Mouse (Mus musculus) cerebellum, adult 8-10 months (tissue): ENCODE results near the gene Sh3d19.

ENCODE experiments used
- DNase-seq: peaks from one replicate; pipeline ENCODE4 v3.0.0; 2022

Sh3d19 gene

GRCm38 (mm10) chr3:85970742-85971598, at the start of gene Sh3d19:
TSS of gene Sh3d19 (plus strand) at chr3:85971109.
- DNase-seq: peak; percentile 66

- no peak for DNase-seq
Measured at GRCm38 (mm10) chr3:85922331-85922730, 48.6 kb upstream of the Sh3d19 start.

- no peak for DNase-seq
Measured at GRCm38 (mm10) chr3:85923343-85923742, 47.6 kb upstream of the Sh3d19 start.

GRCm38 (mm10) chr3:85923954-85924945, 46.7 kb upstream of the Sh3d19 start:
- DNase-seq: peak; percentile 81

- DNase-seq: no peak
Measured at GRCm38 (mm10) chr3:85927296-85927695, 43.6 kb upstream of the Sh3d19 start.

GRCm38 (mm10) chr3:85928140-85928611, 42.7 kb upstream of the Sh3d19 start:
- DNase-seq: no peak

GRCm38 (mm10) chr3:85929711-85930110, 41.2 kb upstream of the Sh3d19 start:
- DNase-seq: no peak

GRCm38 (mm10) chr3:85930671-85931255, 40.1 kb upstream of the Sh3d19 start:
- DNase-seq: no peak

- DNase-seq: no peak
Measured at GRCm38 (mm10) chr3:85931859-85932258, 39.0 kb upstream of the Sh3d19 start.

- DNase-seq: no peak
Measured at GRCm38 (mm10) chr3:85933586-85933985, 37.3 kb upstream of the Sh3d19 start.

GRCm38 (mm10) chr3:85950914-85951313, 20.0 kb upstream of the Sh3d19 start:
- DNase-seq: no peak

- DNase-seq: no peak
Measured at GRCm38 (mm10) chr3:85952696-85953283, 18.1 kb upstream of the Sh3d19 start.

- no peak for DNase-seq
Measured at GRCm38 (mm10) chr3:85955269-85955668, 15.6 kb upstream of the Sh3d19 start.

- DNase-seq: no peak
Measured at GRCm38 (mm10) chr3:85955704-85956103, 15.2 kb upstream of the Sh3d19 start.

GRCm38 (mm10) chr3:85959669-85960068, 11.2 kb upstream of the Sh3d19 start:
- DNase-seq: no peak

GRCm38 (mm10) chr3:85961134-85961533, 9.8 kb upstream of the Sh3d19 start:
- DNase-seq: no peak

- DNase-seq: no peak
Measured at GRCm38 (mm10) chr3:85965479-85965878, 5.4 kb upstream of the Sh3d19 start.

GRCm38 (mm10) chr3:85969040-85969439, 1.9 kb upstream of the Sh3d19 start:
- no peak for DNase-seq

GRCm38 (mm10) chr3:85971599-85971975, 678 bp downstream of the Sh3d19 start:
- DNase-seq: no peak

GRCm38 (mm10) chr3:85973376-85974140, 2.6 kb downstream of the Sh3d19 start:
- DNase-seq: no peak

GRCm38 (mm10) chr3:85974451-85974850, 3.5 kb downstream of the Sh3d19 start:
- no peak for DNase-seq

- DNase-seq: no peak
Measured at GRCm38 (mm10) chr3:85980036-85980435, 9.1 kb downstream of the Sh3d19 start.
